Mouse (Mus musculus): ENCODE data around the gene Litaf. TPM values are rescaled to one million over a fixed set of nuclear protein-coding genes. Genes with fewer than 3 reads are reported as not detected.
"Not testable (repeated sequence)": the region's sequence is repeated elsewhere in the genome, so short reads cannot be mapped to it uniquely, and the experiment has no call there.

Litaf gene
- total and polyA plus RNA-seq, 3 experiments: 25.7 to 50.1 TPM; not detected in 1

DNA sequence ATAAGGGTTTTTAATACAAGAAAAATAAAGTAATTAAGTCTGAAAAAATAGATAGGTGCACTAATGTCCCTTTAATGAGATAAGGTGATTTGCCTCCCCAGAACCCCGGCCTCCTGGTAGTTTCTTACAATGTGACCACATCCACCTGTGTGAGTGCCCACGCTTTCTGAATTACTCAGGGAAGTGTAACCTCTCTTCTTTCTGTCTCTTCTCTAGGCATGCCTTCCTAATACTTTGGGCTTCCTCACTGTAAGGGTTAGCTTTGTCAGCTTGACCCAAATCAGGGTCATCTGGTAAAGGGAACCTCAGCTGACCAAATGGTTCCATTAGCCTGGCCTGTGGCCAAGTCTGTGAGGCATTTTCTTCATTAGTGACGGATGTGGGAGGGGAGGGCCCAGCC is 51.5 kb downstream of the Litaf start:
- H3K4me3 ChIP-seq (ENCODE audit: control insufficient read depth in 1 of 2, insufficient read depth in 1 of 2, low read depth in 2 of 2, low read length in 2 of 2): no peak overlapping the region
- no peak for DNase-seq (ENCODE audit: low read depth, low spot score)
- TF ChIP-seq BHLHE40 (IDR thresholded peaks at IDR 0.05; ENCODE audit: borderline replicate concordance, low read depth, low read length): no peak
- no peaks in the 10 kb centered on the region for H3K79me2 ChIP-seq (ENCODE audit: control insufficient read depth, insufficient read depth, low read length, poor library complexity)
- H3K4me1 ChIP-seq (ENCODE audit: control insufficient read depth in 1 of 2, insufficient read depth in 2 of 2, low read length in 2 of 2): peaks cover 10 to 21% of the 10 kb centered on the region in 2 experiments
- H3K9ac ChIP-seq (ENCODE audit: control insufficient read depth, low read depth, low read length, poor library complexity, severe bottlenecking): no peak overlapping the region
- H3K36me3 ChIP-seq (ENCODE audit: control insufficient read depth in 1 of 2, insufficient read depth in 2 of 2, low read length in 2 of 2): peaks cover 0 to 13% of the 10 kb centered on the region in 2 experiments; a peak in 2 of 4 replicates
- peak overlapping the region; percentile 27; the same call in 1 of the 2 replicates for H3K27ac ChIP-seq (ENCODE audit: control insufficient read depth, low read depth, low read length)
- no peaks in the 10 kb centered on the region for H3K9me3 ChIP-seq (replicated peaks; ENCODE audit: insufficient read depth, low read length)
- H3K27me3 ChIP-seq (ENCODE audit: control insufficient read depth in 1 of 2, insufficient read depth in 2 of 2, low read length in 2 of 2): no peaks in the 10 kb centered on the region

DNA sequence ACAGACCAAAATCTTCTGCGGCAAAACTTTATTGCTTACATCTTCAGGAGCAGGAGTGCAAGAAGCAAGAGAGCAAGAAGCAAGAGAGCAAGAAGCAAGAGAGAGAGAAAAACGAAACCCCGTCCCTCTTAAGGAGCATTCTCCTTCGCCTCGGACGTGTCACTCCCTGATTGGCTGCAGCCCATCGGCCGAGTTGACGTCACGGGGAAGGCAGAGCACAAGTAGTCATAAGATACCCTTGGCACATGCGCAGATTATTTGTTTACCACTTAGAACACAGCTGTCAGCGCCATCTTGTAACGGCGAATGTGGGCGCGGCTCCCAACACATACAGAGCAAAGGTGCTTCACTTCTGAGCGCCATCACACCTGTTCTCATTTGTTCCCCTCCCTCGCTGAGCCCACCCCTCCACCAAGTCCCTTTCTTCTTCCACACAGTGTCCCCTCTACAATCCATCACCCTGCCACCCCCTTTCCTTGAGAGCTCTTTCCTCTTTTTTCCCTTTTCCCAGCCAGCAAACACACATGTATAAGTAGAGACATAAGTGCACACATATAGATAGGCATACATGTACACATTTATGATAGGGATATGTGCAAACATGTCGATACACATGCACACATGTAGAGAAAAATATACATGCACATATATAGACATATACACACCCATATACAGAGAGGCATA is 52.4 kb downstream of the Litaf start:
- not testable (repeated sequence) for H3K27me3 ChIP-seq (ENCODE audit: control insufficient read depth in 1 of 2, insufficient read depth in 2 of 2, low read length in 2 of 2); H3K79me2 ChIP-seq (ENCODE audit: control insufficient read depth, insufficient read depth, low read length, poor library complexity); H3K9me3 ChIP-seq (replicated peaks; ENCODE audit: insufficient read depth, low read length)
- Histone ChIP-seq H3K4me1 (ENCODE audit: control insufficient read depth in 1 of 2, insufficient read depth in 2 of 2, low read length in 2 of 2) (peaks cover 10 to 21% of the 10 kb centered on the region in 2 experiments), H3K36me3 (ENCODE audit: control insufficient read depth in 1 of 2, insufficient read depth in 2 of 2, low read length in 2 of 2) (peaks cover 0 to 13% of the 10 kb centered on the region in 2 experiments; a peak in 2 of 4 replicates), H3K9ac (ENCODE audit: control insufficient read depth, low read depth, low read length, poor library complexity, severe bottlenecking) (peak overlapping the region; percentile 81), H3K27ac (ENCODE audit: control insufficient read depth, low read depth, low read length) (peak overlapping the region; percentile 99), H3K4me3 (ENCODE audit: control insufficient read depth in 1 of 2, insufficient read depth in 1 of 2, low read depth in 2 of 2, low read length in 2 of 2) (peak overlapping the region; percentile 77)
- peak; percentile 71 for DNase-seq (ENCODE audit: low read depth, low spot score)
- 0 out of 2 replicates have a peak, but pooled peaks have one; percentile 13 for TF ChIP-seq TCF12 (IDR thresholded peaks at IDR 0.05; ENCODE audit: low read depth, low read length)
- TF ChIP-seq ZMIZ1 (IDR thresholded peaks at IDR 0.05; ENCODE audit: low read depth, low read length): peak; percentile 64
- peak; percentile 72 for TF ChIP-seq SIN3A (IDR thresholded peaks at IDR 0.05; ENCODE audit: low read length)
- peak; percentile 39; the same call in 1 of the 2 replicates for TF ChIP-seq ETS1 (IDR thresholded peaks at IDR 0.05; ENCODE audit: low read depth, low read length)
- TF ChIP-seq POLR2A (IDR thresholded peaks at IDR 0.05; ENCODE audit: control insufficient read depth in 1 of 2, insufficient read depth in 1 of 2, low read depth in 1 of 2, low read length in 2 of 2, poor library complexity in 1 of 2): peak in 1 of 2 experiments; percentile 65; a peak in 2 of 4 replicates
- 0 out of 2 replicates have a peak, but pooled peaks have one; percentile 31 for TF ChIP-seq NRF1 (IDR thresholded peaks at IDR 0.05; ENCODE audit: insufficient read depth, low read depth, low read length, poor library complexity, severe bottlenecking)
- peak; percentile 49 for TF ChIP-seq NELFE (IDR thresholded peaks at IDR 0.05; ENCODE audit: low read depth, low read length)
- TF ChIP-seq MXI1 (IDR thresholded peaks at IDR 0.05; ENCODE audit: low read depth, low read length): 0 out of 2 replicates have a peak, but pooled peaks have one; percentile 13
- peak; percentile 53; the same call in 1 of the 2 replicates for TF ChIP-seq HCFC1 (IDR thresholded peaks at IDR 0.05; ENCODE audit: low read depth, low read length)
- peak; percentile 35; the same call in 1 of the 2 replicates for TF ChIP-seq MYC (IDR thresholded peaks at IDR 0.05; ENCODE audit: low read depth, low read length)
- TF ChIP-seq TBP (IDR thresholded peaks at IDR 0.05; ENCODE audit: low read depth, low read length): peak; percentile 71; the same call in 1 of the 2 replicates

All from MEL (cell line).